Mouse (Mus musculus) urinary bladder, postnatal 4 days (tissue): ENCODE results near the gene Nrp2.
A peak's percentile ranks its signal among the peaks of the same experiment; 100 is the strongest.

ENCODE experiments used
- DNase-seq, 2 experiments: peaks; one replicate each; pipeline ENCODE4 v3.0.0; 2021 to 2022; ENCODE audit warnings: low spot score in 2 of 2

Nrp2 gene

GRCm38 (mm10) chr1:62820170-62820569 lies 117.1 kb downstream of the Nrp2 start:
- DNase-seq, result no peak

- DNase-seq, result peak in 1 of 2 experiments; percentile 41
Measured at GRCm38 (mm10) chr1:62821509-62822398, 118.7 kb downstream of the Nrp2 start.

GRCm38 (mm10) chr1:62823549-62824195 lies 120.6 kb downstream of the Nrp2 start:
- no peak for DNase-seq

- DNase-seq, result no peak
Measured at GRCm38 (mm10) chr1:62825822-62826765, 123.0 kb downstream of the Nrp2 start.

- DNase-seq, result no peak
Measured at GRCm38 (mm10) chr1:62827316-62827715, 124.2 kb downstream of the Nrp2 start.

- no peak for DNase-seq
Measured at GRCm38 (mm10) chr1:62828156-62828555, 125.1 kb downstream of the Nrp2 start.

- DNase-seq, result no peak
Measured at GRCm38 (mm10) chr1:62829690-62830417, 126.8 kb downstream of the Nrp2 start.

- DNase-seq, result no peak
Measured at GRCm38 (mm10) chr1:62830418-62830769, 127.3 kb downstream of the Nrp2 start.

GRCm38 (mm10) chr1:62831725-62832455 lies 128.8 kb downstream of the Nrp2 start:
- DNase-seq, result no peak

GRCm38 (mm10) chr1:62833356-62833755 lies 130.3 kb downstream of the Nrp2 start:
- DNase-seq, result no peak

- DNase-seq, result no peak
Measured at GRCm38 (mm10) chr1:62834443-62835185, 131.5 kb downstream of the Nrp2 start.

- no peak for DNase-seq
Measured at GRCm38 (mm10) chr1:62838083-62838482, 135.0 kb downstream of the Nrp2 start.

- DNase-seq, result no peak
Measured at GRCm38 (mm10) chr1:62838631-62839030, 135.5 kb downstream of the Nrp2 start.

- no peak for DNase-seq
Measured at GRCm38 (mm10) chr1:62843215-62843614, 140.1 kb downstream of the Nrp2 start.

GRCm38 (mm10) chr1:62850990-62851940 lies 148.2 kb downstream of the Nrp2 start:
- DNase-seq, result peak in 1 of 2 experiments; percentile 50

- no peak for DNase-seq
Measured at GRCm38 (mm10) chr1:62853362-62853761, 150.3 kb downstream of the Nrp2 start.

- DNase-seq, result no peak
Measured at GRCm38 (mm10) chr1:62853996-62854395, 150.9 kb downstream of the Nrp2 start.

GRCm38 (mm10) chr1:62859098-62859497 lies 156.0 kb downstream of the Nrp2 start:
- DNase-seq, result peak in 1 of 2 experiments; percentile 10
